Mouse (Mus musculus) E14TG2a.4 (cell line): ENCODE results near the gene Heatr1.

Experiments
- CTCF ChIP-seq: conservative IDR thresholded peaks from 2 replicates; pipeline ENCODE4 v1.5.1; 2014; ENCODE audit warnings: low read length
- NANOG ChIP-seq: IDR thresholded peaks from 2 replicates; pipeline ENCODE4 v1.6.1; 2014; ENCODE audit warnings: borderline replicate concordance, low read length, mixed read lengths
- POU5F1 ChIP-seq: IDR thresholded peaks from 2 replicates; pipeline ENCODE4 v1.6.1; 2014; ENCODE audit warnings: low read length, borderline replicate concordance

DNA sequence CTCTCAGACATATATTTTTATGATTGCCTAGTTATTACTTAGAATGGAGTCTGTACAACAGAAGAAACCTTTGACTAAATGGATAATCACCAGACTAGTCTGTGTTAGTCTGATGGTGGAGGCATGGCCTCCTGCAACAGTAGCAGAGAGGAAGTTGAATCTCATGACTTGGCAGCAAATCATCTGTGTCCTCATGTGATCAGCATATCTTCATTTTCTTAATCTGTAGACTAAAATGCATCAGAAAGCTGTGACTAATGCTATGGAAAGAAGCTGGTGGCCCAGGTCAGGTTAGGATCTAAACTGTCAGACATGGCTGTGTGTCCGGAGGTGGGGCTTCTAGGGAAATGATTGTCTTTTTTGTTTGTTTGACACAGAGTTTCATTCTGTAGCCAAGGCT lies 73.7 kb downstream of the Heatr1 start:
- TF ChIP-seq CTCF = no peak
- TF ChIP-seq NANOG = no peak
- no peak for TF ChIP-seq POU5F1
